Mouse (Mus musculus) Muller cell, postnatal 12 days (primary cell): ENCODE results near the gene Clec4g.
"Not testable (repeated sequence)": the region's sequence is repeated elsewhere in the genome, so short reads cannot be mapped to it uniquely, and the experiment has no call there.

Experiments used
- DNase-seq: peaks from one replicate; pipeline ENCODE4 v3.0.0-alpha.2; 2015; ENCODE audit errors: inconsistent ontology term

The Clec4g gene

DNA sequence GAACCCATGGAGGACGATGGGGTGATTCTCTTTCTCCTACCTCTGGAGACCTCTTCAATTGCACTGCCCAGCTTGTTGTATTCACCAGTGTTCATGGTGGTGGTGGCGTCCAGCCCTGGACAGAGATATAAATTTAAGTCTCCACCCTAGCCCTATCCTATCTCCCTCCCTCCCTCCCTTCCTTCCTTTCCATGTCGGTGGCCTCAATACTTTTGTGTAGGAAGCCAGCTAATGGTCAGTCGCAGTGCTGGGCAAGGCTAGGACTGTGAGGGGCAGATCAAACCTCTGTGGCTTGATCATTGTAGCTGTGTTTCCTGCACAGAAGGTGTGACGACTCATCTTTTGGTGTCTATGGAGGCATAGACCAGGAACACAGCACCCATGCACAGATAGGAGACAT is at the start of gene Clec4g:
Clec4g (minus strand) TSS at position 101 of the 400 bp plus-strand sequence.
- DNase-seq: no peak

DNA sequence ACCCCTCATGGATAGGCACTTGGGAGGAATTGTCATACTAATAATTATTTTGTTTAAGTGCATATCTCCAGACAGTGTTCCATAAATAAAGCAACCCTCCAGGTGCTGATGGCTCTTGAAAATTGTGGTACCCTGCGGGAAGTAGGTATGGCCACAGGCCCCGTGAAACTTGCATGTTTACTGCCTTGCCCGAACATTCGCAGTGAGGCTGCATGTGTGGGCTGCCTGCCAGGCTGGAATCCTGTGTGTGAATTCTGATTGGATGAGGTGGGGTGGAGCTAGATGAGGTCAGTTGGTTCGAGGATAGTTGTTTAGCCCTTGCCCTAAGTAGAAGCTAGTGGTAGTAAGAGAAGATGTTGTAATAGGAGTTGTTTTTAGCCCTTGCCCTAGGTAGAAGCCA is 48.2 kb upstream of the Clec4g start:
- DNase-seq: not testable (repeated sequence)

DNA sequence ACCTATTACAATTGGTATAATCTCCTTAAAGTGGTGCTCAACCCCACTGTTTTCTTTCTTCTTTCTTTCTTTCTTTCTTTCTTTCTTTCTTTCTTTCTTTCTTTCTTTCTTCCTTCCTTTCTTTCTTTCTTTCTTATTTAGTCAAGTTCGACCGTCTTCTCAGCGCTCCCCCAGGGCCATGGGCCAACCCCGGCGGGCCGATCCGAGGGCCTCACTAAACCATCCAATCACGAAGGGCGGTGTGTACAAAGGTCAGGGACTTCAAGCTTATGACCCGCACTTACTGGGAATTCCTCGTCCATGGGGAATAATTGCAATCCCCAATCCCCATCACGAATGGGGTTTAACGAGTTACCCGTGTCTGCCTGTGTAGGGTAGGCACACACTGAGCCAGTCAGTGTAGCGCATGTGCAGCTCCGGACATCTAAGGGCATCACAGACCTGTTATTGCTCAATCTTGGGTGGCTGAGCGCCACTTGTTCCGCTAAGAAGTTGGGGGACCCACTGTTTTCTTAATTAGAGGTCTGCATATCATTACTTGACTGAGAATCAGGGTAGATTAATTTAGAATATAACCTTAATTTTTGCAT is 33.9 kb upstream of the Clec4g start:
- peak; percentile 99 for DNase-seq

DNA sequence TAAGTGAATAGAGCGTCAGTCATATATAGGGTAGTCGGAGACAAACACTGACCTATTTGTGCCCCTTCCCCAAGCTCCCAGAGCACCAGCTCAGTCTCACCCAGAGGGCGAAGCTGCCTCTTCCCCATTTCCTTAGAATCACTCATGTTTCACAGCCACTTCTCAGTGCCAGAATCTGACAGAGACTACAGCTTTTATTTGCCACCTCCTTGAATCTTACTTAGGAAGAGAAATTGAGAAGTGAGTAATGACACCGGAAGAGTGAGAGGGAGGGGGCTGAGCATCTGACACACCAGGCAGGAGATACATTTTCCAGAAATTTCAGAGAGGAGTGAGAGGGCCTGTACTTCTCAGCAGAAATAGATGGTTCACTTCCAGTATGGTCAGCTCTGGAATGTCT is 28.3 kb upstream of the Clec4g start, which contains the start of gene Cd209a:
Cd209a (minus strand) TSS at position 224 of the 400 bp plus-strand sequence.
- no peak for DNase-seq

DNA sequence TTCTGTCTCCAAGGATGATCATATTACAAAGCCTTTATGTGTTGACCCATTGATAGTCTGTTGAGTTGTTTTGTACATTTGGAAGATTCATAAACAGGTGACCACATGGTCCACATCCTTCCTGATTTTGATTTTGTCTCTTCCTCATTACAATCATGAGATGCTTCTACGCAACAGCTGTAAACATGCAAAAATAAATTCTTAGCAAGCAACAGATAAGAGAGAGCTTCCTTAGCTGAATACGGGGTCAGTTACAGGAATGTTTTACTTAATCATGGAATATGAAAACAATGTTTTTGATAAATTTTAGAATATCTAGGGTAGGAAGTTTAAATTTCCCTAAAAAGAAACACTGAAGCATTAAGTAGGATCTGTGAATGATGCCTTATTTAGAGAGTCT is 16.5 kb upstream of the Clec4g start:
- DNase-seq: no peak

DNA sequence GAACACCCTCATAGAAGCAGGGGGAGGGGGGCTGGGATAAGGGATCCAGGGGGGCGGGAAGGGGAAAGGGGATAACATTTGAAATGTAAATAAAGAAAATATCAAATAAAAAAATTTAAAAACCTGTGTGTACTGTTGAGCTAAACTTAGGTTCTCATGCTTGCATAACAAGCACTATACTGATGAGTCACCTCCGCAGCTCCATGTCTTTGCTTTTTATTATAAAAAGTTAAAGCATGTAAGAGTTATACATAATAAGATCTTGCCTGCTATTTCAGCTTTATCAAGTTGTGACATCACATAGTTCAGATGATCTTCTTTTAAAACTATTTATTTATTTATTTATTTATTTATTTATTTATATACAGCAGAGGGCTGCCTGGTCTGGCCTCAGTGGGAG is 15.1 kb upstream of the Clec4g start:
- DNase-seq: no peak

DNA sequence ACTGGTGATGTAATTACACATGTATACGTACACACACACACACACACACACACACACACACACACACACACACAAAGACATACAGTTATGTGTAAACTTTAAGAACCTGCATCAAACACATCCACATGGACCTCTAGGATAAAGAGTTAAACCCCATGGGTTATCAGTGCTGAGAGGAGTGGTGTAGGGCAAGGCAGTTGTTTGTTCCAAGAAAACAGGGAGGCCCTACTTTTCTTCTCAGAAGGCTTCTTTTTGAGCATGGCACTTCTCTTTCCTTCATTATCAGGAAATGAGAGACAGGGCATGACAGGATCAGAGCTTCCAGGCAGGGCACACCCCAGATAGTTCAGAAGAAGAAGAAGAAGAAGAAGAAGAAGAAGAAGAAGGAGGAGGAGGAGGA is 13.6 kb upstream of the Clec4g start:
- DNase-seq: no peak

DNA sequence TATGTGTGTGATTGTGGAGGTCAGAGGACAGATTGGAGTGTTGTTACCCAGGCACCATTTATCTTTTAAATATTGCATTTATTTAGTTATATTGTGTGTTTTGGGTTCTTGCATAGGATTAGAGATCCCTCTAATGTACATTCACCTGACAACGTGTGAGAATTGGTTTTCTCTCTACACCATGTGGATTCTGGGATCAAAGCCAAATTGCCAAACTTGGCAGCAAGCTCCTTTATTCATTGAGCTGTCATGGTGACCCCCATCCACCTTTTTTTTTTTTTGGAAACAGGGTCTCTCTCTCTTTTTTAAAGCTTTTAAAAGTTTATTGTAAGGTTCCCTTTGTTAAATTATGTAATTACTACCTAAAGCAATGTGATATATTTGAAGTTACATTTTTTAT is 590 bp upstream of the Clec4g start:
- DNase-seq: no peak

DNA sequence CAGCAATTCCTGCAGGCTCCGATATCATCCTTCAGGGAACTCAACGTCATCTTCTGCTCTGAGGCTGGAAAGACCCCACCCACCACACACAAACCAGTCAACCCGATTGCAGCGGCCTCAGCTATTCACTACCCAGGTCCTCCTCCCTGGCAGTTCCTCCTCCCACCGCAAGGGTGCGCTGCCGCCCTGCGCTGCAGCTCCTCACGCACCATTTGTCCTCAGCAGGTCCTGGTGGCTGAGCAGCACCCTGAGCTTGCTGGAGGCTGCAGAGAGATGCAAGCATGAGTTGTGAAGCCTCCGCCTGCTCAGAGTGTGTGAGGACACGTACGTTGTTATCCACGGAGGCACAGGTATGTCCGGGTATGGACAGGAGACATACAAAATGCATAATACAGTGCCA is 1.9 kb downstream of the Clec4g start:
- DNase-seq: peak; percentile 49

DNA sequence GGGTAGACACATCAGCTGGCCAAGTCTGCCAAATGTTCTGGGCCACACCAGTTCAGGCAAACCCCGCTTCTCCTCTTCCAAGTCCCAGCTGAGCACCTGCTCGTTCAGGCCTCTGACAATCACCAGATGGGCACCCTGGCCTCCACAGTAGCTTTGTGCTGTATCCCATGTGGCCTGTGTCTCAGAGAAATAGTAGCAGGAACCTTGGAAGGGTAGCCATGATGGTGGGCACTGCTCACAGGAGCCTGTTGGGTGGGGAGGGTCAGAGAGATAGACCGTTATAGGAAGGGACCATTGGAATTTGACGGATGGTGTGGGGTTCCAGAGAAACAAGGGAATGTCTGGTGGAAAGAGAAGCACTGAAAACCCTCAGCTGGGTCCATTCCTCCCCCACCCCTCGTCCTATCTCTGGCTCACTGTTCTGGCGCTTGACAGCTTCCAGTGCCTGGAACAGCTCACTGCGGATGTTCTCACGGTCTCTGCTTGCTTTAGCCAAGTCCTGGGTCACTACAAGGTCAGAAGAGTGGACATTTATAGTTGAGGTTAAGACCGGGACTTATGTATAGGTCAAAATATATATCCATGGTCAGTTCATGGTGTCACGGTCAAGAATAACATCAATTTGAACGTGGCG is 3.0 kb downstream of the Clec4g start:
- DNase-seq: no peak

DNA sequence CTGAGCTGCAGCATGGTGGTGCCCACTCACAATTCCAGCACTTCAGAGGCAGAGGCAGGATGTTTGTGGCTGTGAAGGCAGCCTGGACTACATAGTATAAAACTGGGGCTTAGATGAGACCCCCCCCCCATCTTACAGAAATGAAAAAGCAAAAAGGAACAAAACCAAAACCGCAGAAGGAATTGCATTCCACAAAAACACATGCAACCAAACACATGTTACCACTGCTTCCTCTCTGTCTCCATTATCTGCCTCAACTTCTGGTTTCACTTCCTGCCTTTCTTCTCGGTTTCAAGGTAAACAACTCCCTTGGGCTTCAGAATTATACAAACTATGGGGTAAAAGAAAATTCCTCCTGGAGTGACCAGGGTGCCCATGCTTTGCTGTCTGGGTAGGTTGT is 8.8 kb downstream of the Clec4g start:
- no peak for DNase-seq

DNA sequence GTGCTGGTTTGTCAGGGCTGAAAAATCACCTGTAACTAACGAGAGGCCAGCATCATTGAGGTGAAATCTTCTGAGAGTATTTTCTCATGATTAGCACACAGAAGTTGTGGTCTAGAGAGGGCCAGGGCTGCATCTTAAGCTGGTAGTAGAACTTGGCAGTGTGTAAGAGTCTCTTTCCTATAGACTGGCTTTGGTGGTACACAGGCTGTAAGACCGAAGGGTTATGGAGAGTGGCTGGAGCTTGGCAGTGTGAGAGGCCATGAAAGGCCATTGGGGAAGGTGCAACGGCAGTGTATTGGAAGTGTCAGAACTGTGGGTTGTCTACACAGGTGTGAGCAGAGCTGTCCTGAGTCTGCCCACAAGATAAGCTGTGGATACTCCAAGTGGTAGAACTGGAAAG is 10.1 kb downstream of the Clec4g start:
- DNase-seq: no peak

DNA sequence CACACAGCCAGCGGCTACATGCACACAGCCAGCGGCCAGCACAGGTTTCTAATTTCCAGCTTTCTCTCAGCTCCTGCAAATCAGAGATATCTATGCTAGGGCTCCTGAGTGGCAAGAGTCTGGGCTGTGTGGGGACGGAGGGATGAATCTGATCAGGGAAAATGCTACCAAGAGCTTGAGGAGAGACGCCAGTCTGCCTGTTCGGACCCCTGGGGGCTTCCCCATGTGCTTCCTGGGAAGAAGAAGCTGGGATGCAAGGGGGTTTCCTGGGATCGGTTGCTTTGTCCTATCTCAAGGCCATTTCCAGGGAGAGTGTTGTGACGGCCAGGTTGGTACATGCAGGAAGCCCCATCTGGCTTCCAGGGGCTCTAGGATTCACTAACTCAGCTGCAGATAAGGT is 12.8 kb downstream of the Clec4g start:
- no peak for DNase-seq

DNA sequence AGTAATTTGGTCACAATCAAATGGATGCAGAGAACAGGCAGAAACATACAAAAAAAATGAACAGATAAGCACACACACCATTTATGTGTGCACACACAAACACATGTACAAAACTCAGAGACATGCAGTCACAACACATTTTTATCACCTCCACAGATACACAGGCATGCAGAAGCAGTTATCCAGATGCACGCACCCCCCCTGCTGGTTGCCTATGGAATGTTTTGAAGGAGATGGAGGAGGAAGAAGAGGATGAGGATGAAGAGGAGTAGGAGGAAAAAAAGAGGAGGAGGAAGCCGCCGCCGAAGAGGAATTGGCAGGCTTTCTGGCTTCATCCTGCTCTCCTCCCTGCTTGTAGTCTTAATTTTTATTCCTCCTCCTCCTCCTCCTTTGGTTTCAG is 14.7 kb downstream of the Clec4g start:
- DNase-seq: peak; percentile 1

DNA sequence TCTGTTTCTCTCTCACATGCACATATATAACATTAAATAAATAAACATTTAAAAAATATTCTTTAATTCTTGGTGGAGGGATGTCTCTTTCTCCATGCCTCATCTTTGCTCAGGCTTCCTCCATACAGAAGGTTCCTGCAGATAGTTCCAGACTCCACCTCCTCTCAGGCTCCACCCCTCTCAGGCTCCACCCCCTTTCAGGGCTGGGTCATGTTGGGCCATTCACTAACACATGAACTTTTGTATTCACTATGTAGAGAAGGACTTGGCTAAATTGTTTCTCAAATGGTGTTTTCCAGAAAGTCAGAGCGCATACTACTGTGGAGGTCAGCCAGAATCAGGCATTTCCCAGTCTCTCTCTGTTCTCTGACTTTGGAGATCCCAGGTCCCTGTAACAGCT is 19.0 kb downstream of the Clec4g start:
- DNase-seq: no peak

DNA sequence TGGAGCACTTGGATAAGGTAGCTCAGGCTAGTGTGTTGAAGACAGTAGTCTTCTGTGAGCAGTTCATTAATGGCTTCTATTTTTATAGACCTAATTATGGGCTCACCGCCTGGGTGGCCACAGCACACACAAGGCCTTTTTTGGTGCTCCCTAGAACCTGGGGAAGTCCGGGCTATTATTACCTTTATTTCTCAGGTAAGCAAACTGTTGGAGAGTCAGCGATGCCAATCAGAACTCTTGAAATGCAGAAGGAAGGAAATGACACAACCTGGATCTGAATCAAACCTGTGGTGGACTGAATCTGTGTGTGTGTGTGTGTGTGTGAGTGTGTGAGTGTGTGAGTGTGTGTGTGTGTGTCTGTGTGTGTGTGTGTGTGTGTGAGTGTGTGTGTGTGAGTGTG is 26.3 kb downstream of the Clec4g start, which contains the start of gene Fcer2a:
Fcer2a (minus strand) TSS at position 55 of the 400 bp plus-strand sequence.
- no peak for DNase-seq

DNA sequence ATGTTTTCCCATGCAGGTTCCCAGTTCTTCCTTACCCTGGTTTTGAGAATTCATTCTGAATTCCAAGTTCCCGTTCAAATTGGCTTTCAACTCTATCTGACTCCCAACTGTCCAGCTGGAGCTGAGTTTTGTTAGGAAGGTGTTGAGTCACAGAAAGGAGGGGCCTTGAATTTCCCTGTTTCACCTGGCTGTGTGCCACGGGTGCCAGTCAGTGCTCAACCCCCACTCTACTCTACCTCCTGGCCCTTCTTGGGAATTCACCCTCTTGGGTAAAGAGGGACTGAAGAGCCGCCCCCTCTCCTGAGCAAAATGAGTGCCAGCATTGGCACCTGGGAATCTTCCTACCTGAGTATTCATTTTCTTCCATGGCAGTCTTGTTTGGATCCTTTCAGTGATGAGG is 29.7 kb downstream of the Clec4g start:
- no peak for DNase-seq

DNA sequence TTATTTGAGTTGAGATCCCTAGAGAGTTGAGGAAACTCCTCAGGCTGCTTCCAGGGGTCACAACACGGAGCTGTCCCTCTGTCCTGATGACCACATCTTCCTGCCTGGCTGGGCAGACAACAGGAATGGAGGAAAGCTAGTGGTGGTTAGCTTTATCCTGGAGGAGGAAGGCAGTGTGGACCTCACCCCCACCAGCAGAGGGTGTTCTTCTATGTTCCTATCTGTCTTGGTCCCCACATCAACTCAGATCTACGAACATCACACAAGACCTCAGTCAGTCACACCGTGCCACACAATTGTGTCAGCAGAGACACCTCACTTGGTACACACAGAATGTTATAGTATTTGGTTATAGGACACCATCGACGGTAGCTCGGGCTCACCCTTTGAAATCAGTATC is 32.9 kb downstream of the Clec4g start:
- no peak for DNase-seq

DNA sequence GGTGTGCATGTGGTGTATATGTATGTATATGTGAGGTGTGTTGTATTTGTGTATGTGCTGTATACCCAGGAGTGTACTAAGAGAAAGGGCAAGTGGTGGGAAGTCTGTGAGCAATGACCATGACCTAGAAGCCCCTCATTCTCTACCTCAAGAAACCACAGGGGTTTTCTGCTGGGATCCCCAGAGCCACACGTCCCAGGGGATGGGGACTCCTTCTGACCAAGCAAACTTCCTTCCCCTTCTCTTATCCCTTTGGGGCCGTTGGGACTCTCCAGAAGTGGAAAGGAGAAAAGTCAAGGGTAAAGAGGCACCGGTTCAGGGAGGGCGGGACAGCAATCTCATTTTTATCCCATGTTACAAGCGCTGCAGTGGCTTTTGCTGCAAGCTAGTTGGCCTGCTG is 35.0 kb downstream of the Clec4g start:
- DNase-seq: no peak

DNA sequence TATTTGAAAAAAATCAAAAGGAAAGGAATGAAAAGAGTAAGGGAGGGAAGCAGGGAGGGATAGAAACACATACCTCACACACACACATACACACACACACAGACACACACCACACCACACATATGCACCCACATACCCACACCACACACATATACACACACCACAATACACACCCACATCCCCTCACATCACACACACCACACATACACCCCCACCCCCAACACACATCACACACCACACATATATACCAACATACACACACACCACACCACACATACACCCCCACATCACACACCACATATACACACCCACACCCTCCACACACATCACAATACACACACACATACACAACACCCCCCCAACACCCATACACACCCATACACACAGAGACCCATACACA is 35.9 kb downstream of the Clec4g start:
- DNase-seq: no peak

DNA sequence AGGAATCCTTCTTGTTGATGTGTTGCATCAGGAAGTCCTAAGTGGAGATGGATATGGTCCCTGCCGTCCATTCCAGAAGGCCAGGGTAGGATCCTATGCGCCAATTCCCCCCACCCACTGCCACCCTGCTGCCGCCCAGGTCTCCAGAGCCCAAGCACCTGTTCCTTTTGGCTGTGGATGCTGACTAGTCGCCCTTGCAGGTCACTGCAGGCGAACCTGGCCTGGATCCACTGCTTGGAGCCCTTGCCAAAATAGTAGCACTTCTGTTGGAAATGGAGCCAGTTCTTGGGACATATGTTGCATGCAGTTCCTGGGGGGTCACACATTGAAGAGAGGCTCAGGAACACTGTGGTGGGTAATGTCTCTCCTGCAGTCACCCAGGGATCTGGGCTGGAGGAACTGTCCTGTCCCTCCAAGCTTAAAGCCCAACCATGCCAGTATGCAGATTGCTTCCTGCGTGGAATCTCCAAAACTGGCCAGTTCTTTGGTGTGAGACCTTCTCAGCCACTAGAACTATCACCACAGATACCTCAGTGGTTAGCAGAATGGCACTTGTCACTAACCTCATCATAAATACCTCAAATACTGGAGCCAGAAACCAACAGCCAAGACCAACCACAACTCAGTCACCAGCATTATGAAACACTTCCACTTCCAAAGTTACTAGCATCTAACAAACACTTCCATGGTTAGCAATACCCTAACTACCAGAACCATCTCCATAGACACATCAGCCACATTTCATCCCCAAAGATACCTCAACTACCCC is 36.9 kb downstream of the Clec4g start:
- DNase-seq: no peak

DNA sequence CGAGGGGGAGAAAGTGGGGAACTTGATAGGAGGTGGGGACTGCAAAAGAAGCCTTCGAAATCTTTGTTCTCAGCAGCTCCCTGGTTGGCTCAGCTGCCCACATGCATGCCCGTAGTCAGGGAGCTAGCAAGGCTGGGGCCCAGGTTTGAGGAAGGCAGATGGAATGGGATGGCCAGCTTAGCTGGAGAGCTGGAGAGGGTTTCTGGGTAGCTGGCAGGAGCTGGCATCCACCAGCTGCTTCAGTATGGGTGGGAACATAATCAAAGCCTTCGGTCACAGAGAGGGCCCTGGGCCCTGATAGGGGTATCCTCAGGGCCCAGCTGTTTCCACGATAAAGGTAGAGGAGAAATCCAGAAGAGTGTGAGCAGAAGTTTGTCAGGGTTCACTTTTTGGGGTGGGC is 38.0 kb downstream of the Clec4g start:
- no peak for DNase-seq

DNA sequence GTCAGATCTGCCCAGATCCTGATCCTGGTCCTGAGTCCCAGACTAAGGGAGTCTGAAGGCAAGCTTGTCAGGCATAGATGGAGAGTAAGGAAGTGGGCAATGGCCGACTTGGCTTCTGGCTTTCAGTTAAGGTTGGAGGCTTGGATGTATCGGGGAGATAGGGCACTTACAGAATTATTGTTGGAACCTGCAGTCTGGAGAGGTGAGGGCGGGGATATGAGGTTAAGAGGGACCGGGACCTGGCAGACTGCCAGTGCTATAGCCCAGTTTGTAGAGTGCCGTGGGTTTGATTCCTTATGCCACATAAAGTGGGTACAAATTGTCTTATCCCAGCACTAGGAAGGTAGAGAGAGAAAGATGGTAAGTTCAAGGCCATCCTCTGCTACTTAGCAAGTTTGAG is 40.8 kb downstream of the Clec4g start:
- DNase-seq: no peak
